ENCODE assay signal across 24 mouse cellular contexts in the genomic region with DNA sequence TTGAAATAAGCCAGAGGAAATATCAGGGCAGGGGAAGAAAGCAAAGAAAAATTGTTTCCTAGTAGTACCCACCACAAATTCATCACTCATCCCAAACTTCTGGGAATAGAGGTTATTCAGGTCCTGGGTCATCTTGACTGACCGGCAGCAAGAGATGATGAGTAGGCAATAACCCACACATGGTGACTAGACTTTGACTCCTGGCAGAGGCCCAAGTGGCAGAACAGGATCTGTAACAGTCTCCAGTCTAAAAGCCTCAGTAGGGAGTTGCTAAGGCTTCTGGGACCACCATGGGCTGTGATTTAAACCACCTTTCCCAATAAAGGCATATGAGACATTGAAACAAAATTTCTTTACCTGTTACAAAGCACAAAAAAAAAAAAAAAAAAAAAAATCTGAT. TPM values are rescaled to one million over a fixed set of nuclear protein-coding genes. Genes with fewer than 3 reads are reported as not detected.
DNase-seq lines count a peak whose midpoint lies in the region; ATAC-seq and TF ChIP-seq lines count a peak whose summit lies in the region.
"Had no signal": no experiment of that assay in that cellular context is flagged by ENCODE, and none has a peak within 500 bp of the region (broad histone marks: within the 10 kb centered on the region; RNA-seq: fewer than 3 reads in every experiment).

No protein-coding gene starts in this region.

- no peak for TF ChIP-seq CTCF in intestine, postnatal 0 days (IDR thresholded peaks at IDR 0.05; ENCODE audit: low read depth)

- H3K9ac ChIP-seq in intestine, embryonic 15.5 days, result no peak overlapping the region
- no peak overlapping the region for H3K9ac ChIP-seq in intestine, postnatal 0 days (ENCODE audit: low read depth, low read length)
- no peak overlapping the region for H3K9ac ChIP-seq in midbrain, embryonic 11.5 days (ENCODE audit: low read length)
- H3K9ac ChIP-seq in midbrain, embryonic 15.5 days, result no peak overlapping the region
- H3K9ac ChIP-seq: embryonic facial prominence, embryonic 12.5 days; heart, embryonic 15.5 days; limb, embryonic 12.5 days; midbrain, embryonic 12.5 days had no signal

- no peaks in the 10 kb centered on the region for H3K36me3 ChIP-seq in intestine, embryonic 15.5 days
- no peaks in the 10 kb centered on the region for H3K36me3 ChIP-seq in intestine, postnatal 0 days (ENCODE audit: control insufficient read depth, insufficient read depth)
- H3K36me3 ChIP-seq in midbrain, embryonic 11.5 days (ENCODE audit: control insufficient read depth, insufficient read depth, low read length), result no peaks in the 10 kb centered on the region
- H3K36me3 ChIP-seq in midbrain, embryonic 15.5 days (replicated peaks), result no peaks in the 10 kb centered on the region
- H3K36me3 ChIP-seq: embryonic facial prominence, embryonic 12.5 days; heart, embryonic 15.5 days; hindbrain, embryonic 10.5 days; limb, embryonic 12.5 days; midbrain, embryonic 12.5 days had no signal

- no peak overlapping the region for H3K4me2 ChIP-seq in intestine, embryonic 15.5 days (replicated peaks)
- H3K4me2 ChIP-seq in intestine, postnatal 0 days (replicated peaks; ENCODE audit: low read depth), result no peak overlapping the region
- no peak overlapping the region for H3K4me2 ChIP-seq in midbrain, embryonic 11.5 days
- H3K4me2 ChIP-seq in midbrain, embryonic 15.5 days, result no peak overlapping the region
- H3K4me2 ChIP-seq: embryonic facial prominence, embryonic 12.5 days; heart, embryonic 15.5 days; limb, embryonic 12.5 days; midbrain, embryonic 12.5 days had no signal

- no peaks in the 10 kb centered on the region for H3K9me3 ChIP-seq in intestine, embryonic 15.5 days
- H3K9me3 ChIP-seq in intestine, postnatal 0 days (ENCODE audit: control insufficient read depth), result no peaks in the 10 kb centered on the region
- H3K9me3 ChIP-seq in midbrain, embryonic 11.5 days (ENCODE audit: control insufficient read depth, low read length), result no peaks in the 10 kb centered on the region
- no peaks in the 10 kb centered on the region for H3K9me3 ChIP-seq in midbrain, embryonic 15.5 days
- H3K9me3 ChIP-seq: embryonic facial prominence, embryonic 12.5 days; heart, embryonic 15.5 days; hindbrain, embryonic 10.5 days; limb, embryonic 12.5 days; midbrain, embryonic 12.5 days had no signal

- H3K27me3 ChIP-seq in intestine, embryonic 15.5 days (replicated peaks), result no peaks in the 10 kb centered on the region
- no peaks in the 10 kb centered on the region for H3K27me3 ChIP-seq in intestine, postnatal 0 days (replicated peaks; ENCODE audit: control insufficient read depth, insufficient read depth, low read length)
- no peaks in the 10 kb centered on the region for H3K27me3 ChIP-seq in midbrain, embryonic 11.5 days (ENCODE audit: control insufficient read depth, insufficient read depth, low read length)
- 0 out of 2 replicates have a peak, but pooled peaks cover 4% of the 10 kb centered on the region for H3K27me3 ChIP-seq in midbrain, embryonic 15.5 days (replicated peaks)
- H3K27me3 ChIP-seq: embryonic facial prominence, embryonic 12.5 days; heart, embryonic 15.5 days had no signal

- no peak overlapping the region for H3K4me3 ChIP-seq in intestine, embryonic 15.5 days (replicated peaks)
- no peak overlapping the region for H3K4me3 ChIP-seq in intestine, postnatal 0 days (ENCODE audit: low read depth, low read length)
- H3K4me3 ChIP-seq in midbrain, embryonic 11.5 days (ENCODE audit: low read depth, low read length), result no peak overlapping the region
- H3K4me3 ChIP-seq in midbrain, embryonic 15.5 days, result no peak overlapping the region
- H3K4me3 ChIP-seq: embryonic facial prominence, embryonic 12.5 days; heart, embryonic 15.5 days; hindbrain, embryonic 10.5 days; left cerebral cortex, adult 2 months; limb, embryonic 12.5 days; midbrain, embryonic 12.5 days had no signal

- 15% methylated on average over 1 of the region's 1 CpGs for WGBS in intestine, embryonic 15.5 days
- WGBS in intestine, postnatal 0 days, result 13% methylated on average over 1 of the region's 1 CpGs
- 90% methylated on average over 1 of the region's 1 CpGs for WGBS in midbrain, embryonic 11.5 days
- WGBS in midbrain, embryonic 15.5 days, result 84% methylated on average over 1 of the region's 1 CpGs

- DNase-seq in midbrain, embryonic 11.5 days (ENCODE audit: low spot score, missing footprints), result peak; percentile 1
- DNase-seq in kidney, adult 9 months, result peak; percentile 87
- peak; percentile 57 for DNase-seq in testis, postnatal 10 days (ENCODE audit: low spot score)
- DNase-seq in layer of hippocampus, postnatal 10 days (ENCODE audit: low spot score in 2 of 2), result no peak
- no peak for DNase-seq in lung, postnatal 10 days
- DNase-seq: cerebellum, adult 18-20 months; heart, adult 11 months; retina, postnatal 1 day had no signal

- H3K4me1 ChIP-seq in intestine, embryonic 15.5 days (replicated peaks), result peaks cover 14% of the 10 kb centered on the region
- H3K4me1 ChIP-seq in intestine, postnatal 0 days (replicated peaks; ENCODE audit: control insufficient read depth, insufficient read depth, low read length), result no peaks in the 10 kb centered on the region
- peaks cover 6% of the 10 kb centered on the region for H3K4me1 ChIP-seq in midbrain, embryonic 11.5 days (ENCODE audit: control insufficient read depth, insufficient read depth, low read length)
- H3K4me1 ChIP-seq in midbrain, embryonic 15.5 days, result no peaks in the 10 kb centered on the region

- H3K27ac ChIP-seq in intestine, embryonic 15.5 days, result no peak overlapping the region
- H3K27ac ChIP-seq in intestine, postnatal 0 days (ENCODE audit: low read depth, low read length), result no peak overlapping the region
- no peak overlapping the region for H3K27ac ChIP-seq in midbrain, embryonic 11.5 days (ENCODE audit: low read depth, low read length)
- H3K27ac ChIP-seq in midbrain, embryonic 15.5 days, result no peak overlapping the region
- H3K27ac ChIP-seq: embryonic facial prominence, embryonic 12.5 days; heart, embryonic 15.5 days; hindbrain, embryonic 10.5 days; left cerebral cortex, adult 2 months; limb, embryonic 12.5 days; midbrain, embryonic 12.5 days had no signal

- ATAC-seq in intestine, embryonic 15.5 days, result peak; percentile 81
- ATAC-seq in intestine, postnatal 0 days, result no peak
- ATAC-seq in midbrain, embryonic 11.5 days (ENCODE audit: low FRiP score), result no peak
- no peak for ATAC-seq in midbrain, embryonic 15.5 days (replicated peaks)
- ATAC-seq: forebrain, embryonic 16.5 days had no signal

RNA-seq across cellular contexts. Expression of a gene that starts 58.2 kb away (rescaled TPM):
- not detected in 2 replicates for polyA plus RNA-seq in intestine, embryonic 15.5 days (2015; fragmentation: Nextera tagmentation; extraction: Ambion mirVana)
- 0.31 and 0.41 TPM in 2 replicates for polyA plus RNA-seq in intestine, postnatal 0 days (2015; fragmentation: Nextera tagmentation; extraction: Ambion mirVana)
- polyA plus RNA-seq in midbrain, embryonic 11.5 days (2014; fragmentation: Nextera tagmentation; extraction: Ambion mirVana), result not detected in 2 replicates
- polyA plus RNA-seq in midbrain, embryonic 15.5 days (2015; fragmentation: Nextera tagmentation; extraction: Ambion mirVana), result not detected in 2 replicates
- not detected for total RNA-seq in layer of hippocampus, postnatal 10 days (2021)
- total RNA-seq: common myeloid progenitor, adult 5-6 weeks; gastrocnemius, adult 8-10 months; layer of hippocampus, adult 8-10 months; left cerebral cortex, adult 2 months had no signal
- polyA plus RNA-seq: embryonic facial prominence, embryonic 12.5 days; forebrain, embryonic 16.5 days; heart, embryonic 15.5 days; hindbrain, embryonic 10.5 days; limb, embryonic 12.5 days; liver, embryonic 16.5 days; midbrain, embryonic 12.5 days; neural tube, embryonic 14.5 days; thymus, postnatal 0 days had no signal

Comparison
In these comparisons a context has a peak if more than half of its experiments do, and no peak if none do; other contexts are left out.
1. DNase-seq: peak in midbrain, embryonic 11.5 days (single experiment), kidney, adult 9 months (single experiment) and testis, postnatal 10 days (single experiment); none in layer of hippocampus, postnatal 10 days (0 of 2) and lung, postnatal 10 days (single experiment).